Mouse (Mus musculus): Measurements from ENCODE around the gene Slc5a4b. TPM values are rescaled to one million over a fixed set of nuclear protein-coding genes. Genes with fewer than 3 reads are reported as not detected.
A peak's percentile ranks its signal among the peaks of the same experiment; 100 is the strongest.

Gene Slc5a4b
- polyA plus RNA-seq, 1 experiment from 2014 or later, result not detected

GRCm38 (mm10) chr10:76034001-76034600, 76.7 kb downstream of the Slc5a4b start:
- Histone ChIP-seq H3K27me3 (replicated peaks; ENCODE audit: control insufficient read depth, insufficient read depth, low read length) (no peaks in the 10 kb centered on the region), H3K9ac (ENCODE audit: low read length) (no peak overlapping the region), H3K9me3 (ENCODE audit: control insufficient read depth, low read length) (no peaks in the 10 kb centered on the region), H3K4me2 (ENCODE audit: low read length) (no peak overlapping the region), H3K4me1 (replicated peaks; ENCODE audit: control insufficient read depth, insufficient read depth, low read length) (0 out of 2 replicates have a peak, but pooled peaks cover 2% of the 10 kb centered on the region), H3K4me3 (ENCODE audit: low read depth, low read length) (no peak overlapping the region), H3K27ac (ENCODE audit: low read depth) (no peak overlapping the region), H3K36me3 (ENCODE audit: control insufficient read depth, insufficient read depth, low read length) (peaks cover 21% of the 10 kb centered on the region)
- no peak for ATAC-seq (replicated peaks; ENCODE audit: low FRiP score, low TSS enrichment, low read depth)
- 96% methylated on average over 8 of the region's 8 CpGs for WGBS
- peak; percentile 10 for DNase-seq (ENCODE audit: low spot score)

DNA sequence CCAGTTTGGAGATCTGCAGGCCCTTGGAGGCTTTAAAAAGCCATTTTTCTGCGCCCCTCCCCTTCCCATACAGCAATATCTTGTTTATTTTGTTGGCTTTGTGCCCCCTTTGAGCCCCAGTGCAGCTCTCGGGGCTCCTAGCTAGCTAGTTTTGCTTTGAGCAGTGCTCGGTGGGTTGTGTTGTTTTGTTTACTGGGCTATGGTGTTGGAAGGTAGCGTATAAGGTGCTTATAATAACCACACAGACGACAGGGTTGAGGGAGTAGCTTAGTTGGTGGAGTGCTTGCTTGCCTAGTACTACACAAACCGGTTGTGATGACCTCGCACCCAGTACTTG, 77.7 kb downstream of the Slc5a4b start:
- Histone ChIP-seq H3K9ac (ENCODE audit: low read length) (peak overlapping the region; percentile 94), H3K4me3 (ENCODE audit: low read depth, low read length) (peak overlapping the region; percentile 90), H3K27ac (ENCODE audit: low read depth) (peak overlapping the region; percentile 74), H3K9me3 (ENCODE audit: control insufficient read depth, low read length) (no peaks in the 10 kb centered on the region), H3K4me1 (replicated peaks; ENCODE audit: control insufficient read depth, insufficient read depth, low read length) (peaks cover 2% of the 10 kb centered on the region; the same call in 1 of the 2 replicates), H3K27me3 (replicated peaks; ENCODE audit: control insufficient read depth, insufficient read depth, low read length) (no peaks in the 10 kb centered on the region), H3K36me3 (ENCODE audit: control insufficient read depth, insufficient read depth, low read length) (peaks cover 11% of the 10 kb centered on the region), H3K4me2 (ENCODE audit: low read length) (peak overlapping the region; percentile 83)
- 13% methylated on average over 7 of the region's 7 CpGs for WGBS
- no peak for ATAC-seq (replicated peaks; ENCODE audit: low FRiP score, low TSS enrichment, low read depth)
- peak; percentile 77 for DNase-seq (ENCODE audit: low spot score)

GRCm38 (mm10) chr10:76032402-76033118, 78.2 kb downstream of the Slc5a4b start, which contains the start of gene Zfp280b:
TSS of gene Zfp280b (plus strand) at chr10:76032650.
- peak; percentile 98 for ATAC-seq (replicated peaks; ENCODE audit: low FRiP score, low TSS enrichment, low read depth)
- Histone ChIP-seq H3K9ac (ENCODE audit: low read length) (peak within 1 kb of the TSS; percentile 94), H3K36me3 (ENCODE audit: control insufficient read depth, insufficient read depth, low read length) (peaks cover 6% of the 10 kb centered on the region), H3K9me3 (ENCODE audit: control insufficient read depth, low read length) (no peaks in the 10 kb centered on the region), H3K27ac (ENCODE audit: low read depth) (peak within 1 kb of the TSS; percentile 74), H3K4me3 (ENCODE audit: low read depth, low read length) (peak within 1 kb of the TSS; percentile 90), H3K4me2 (ENCODE audit: low read length) (peak within 1 kb of the TSS; percentile 83), H3K27me3 (replicated peaks; ENCODE audit: control insufficient read depth, insufficient read depth, low read length) (no peaks in the 10 kb centered on the region), H3K4me1 (replicated peaks; ENCODE audit: control insufficient read depth, insufficient read depth, low read length) (peaks cover 2% of the 10 kb centered on the region; the same call in 1 of the 2 replicates)
- peak; percentile 96 for DNase-seq (ENCODE audit: low spot score)
- WGBS, result under 1% methylated on average over 58 of the region's 58 CpGs

GRCm38 (mm10) chr10:76031511-76032401, 79.0 kb downstream of the Slc5a4b start:
- Histone ChIP-seq H3K27me3 (replicated peaks; ENCODE audit: control insufficient read depth, insufficient read depth, low read length) (no peaks in the 10 kb centered on the region), H3K9ac (ENCODE audit: low read length) (peak overlapping the region; percentile 94)

GRCm38 (mm10) chr10:76030496-76030895, 80.3 kb downstream of the Slc5a4b start:
- Histone ChIP-seq H3K4me3 (ENCODE audit: low read depth, low read length) (no peak overlapping the region), H3K4me1 (replicated peaks; ENCODE audit: control insufficient read depth, insufficient read depth, low read length) (peaks cover 2% of the 10 kb centered on the region; the same call in 1 of the 2 replicates), H3K27ac (ENCODE audit: low read depth) (no peak overlapping the region), H3K4me2 (ENCODE audit: low read length) (no peak overlapping the region), H3K27me3 (replicated peaks; ENCODE audit: control insufficient read depth, insufficient read depth, low read length) (no peaks in the 10 kb centered on the region), H3K36me3 (ENCODE audit: control insufficient read depth, insufficient read depth, low read length) (no peaks in the 10 kb centered on the region), H3K9ac (ENCODE audit: low read length) (no peak overlapping the region), H3K9me3 (ENCODE audit: control insufficient read depth, low read length) (no peaks in the 10 kb centered on the region)
- no peak for DNase-seq (ENCODE audit: low spot score)
- WGBS, result 69% methylated on average over 5 of the region's 5 CpGs
- ATAC-seq (replicated peaks; ENCODE audit: low FRiP score, low TSS enrichment, low read depth), result no peak

More at GRCm38 (mm10) chr10:76031511-76032401, 79.0 kb downstream of the Slc5a4b start:
- peak overlapping the region; percentile 74 for H3K27ac ChIP-seq (ENCODE audit: low read depth)
- no peaks in the 10 kb centered on the region for H3K9me3 ChIP-seq (ENCODE audit: control insufficient read depth, low read length)
- ATAC-seq (replicated peaks; ENCODE audit: low FRiP score, low TSS enrichment, low read depth) (peak; percentile 70; the same call in 1 of the 2 replicates), DNase-seq (ENCODE audit: low spot score) (no peak)
- H3K4me1 ChIP-seq (replicated peaks; ENCODE audit: control insufficient read depth, insufficient read depth, low read length), result peaks cover 2% of the 10 kb centered on the region; the same call in 1 of the 2 replicates
- H3K36me3 ChIP-seq (ENCODE audit: control insufficient read depth, insufficient read depth, low read length), result no peaks in the 10 kb centered on the region
- peak overlapping the region; percentile 90 for H3K4me3 ChIP-seq (ENCODE audit: low read depth, low read length)
- peak overlapping the region; percentile 83 for H3K4me2 ChIP-seq (ENCODE audit: low read length)
- WGBS, result 53% methylated on average over 14 of the region's 14 CpGs

GRCm38 (mm10) chr10:76029276-76029675, 81.5 kb downstream of the Slc5a4b start:
- DNase-seq (ENCODE audit: low spot score) (no peak), ATAC-seq (replicated peaks; ENCODE audit: low FRiP score, low TSS enrichment, low read depth) (no peak)
- Histone ChIP-seq H3K27me3 (replicated peaks; ENCODE audit: control insufficient read depth, insufficient read depth, low read length) (no peaks in the 10 kb centered on the region), H3K4me3 (ENCODE audit: low read depth, low read length) (no peak overlapping the region), H3K36me3 (ENCODE audit: control insufficient read depth, insufficient read depth, low read length) (no peaks in the 10 kb centered on the region), H3K4me2 (ENCODE audit: low read length) (no peak overlapping the region), H3K4me1 (replicated peaks; ENCODE audit: control insufficient read depth, insufficient read depth, low read length) (peaks cover 2% of the 10 kb centered on the region; the same call in 1 of the 2 replicates), H3K27ac (ENCODE audit: low read depth) (no peak overlapping the region), H3K9me3 (ENCODE audit: control insufficient read depth, low read length) (no peaks in the 10 kb centered on the region), H3K9ac (ENCODE audit: low read length) (no peak overlapping the region)
- 80% methylated on average over 5 of the region's 5 CpGs for WGBS

GRCm38 (mm10) chr10:76028396-76028795, 82.4 kb downstream of the Slc5a4b start:
- H3K9me3 ChIP-seq (ENCODE audit: control insufficient read depth, low read length), result no peaks in the 10 kb centered on the region
- no peak overlapping the region for H3K4me2 ChIP-seq (ENCODE audit: low read length)
- ATAC-seq (replicated peaks; ENCODE audit: low FRiP score, low TSS enrichment, low read depth), result no peak
- H3K9ac ChIP-seq (ENCODE audit: low read length), result no peak overlapping the region
- H3K36me3 ChIP-seq (ENCODE audit: control insufficient read depth, insufficient read depth, low read length), result no peaks in the 10 kb centered on the region
- DNase-seq (ENCODE audit: low spot score), result no peak
- 59% methylated on average over 9 of the region's 9 CpGs for WGBS
- H3K27ac ChIP-seq (ENCODE audit: low read depth), result no peak overlapping the region
- no peak overlapping the region for H3K4me3 ChIP-seq (ENCODE audit: low read depth, low read length)
- H3K27me3 ChIP-seq (replicated peaks; ENCODE audit: control insufficient read depth, insufficient read depth, low read length), result no peaks in the 10 kb centered on the region
- H3K4me1 ChIP-seq (replicated peaks; ENCODE audit: control insufficient read depth, insufficient read depth, low read length), result peaks cover 2% of the 10 kb centered on the region; the same call in 1 of the 2 replicates

DNA sequence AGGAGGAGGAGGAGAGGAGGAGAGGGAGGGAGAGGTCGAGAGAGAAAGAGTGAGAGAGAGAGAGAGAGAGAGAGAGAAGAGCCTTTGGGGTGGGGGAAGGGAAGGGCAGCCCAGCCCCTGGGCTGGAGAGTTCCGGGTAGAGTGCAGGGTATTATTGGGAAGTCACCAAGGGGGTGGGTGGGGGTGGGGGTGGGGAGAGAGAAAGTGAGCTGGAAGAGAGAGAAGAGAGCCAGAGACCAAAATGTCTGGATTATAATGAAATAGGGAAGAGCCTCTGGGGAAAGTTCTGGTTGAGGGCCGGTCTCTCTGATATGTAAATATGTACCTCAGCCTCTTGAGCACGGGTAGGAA, 82.8 kb downstream of the Slc5a4b start:
- Histone ChIP-seq H3K9me3 (ENCODE audit: control insufficient read depth, low read length) (no peaks in the 10 kb centered on the region), H3K9ac (ENCODE audit: low read length) (no peak overlapping the region), H3K27ac (ENCODE audit: low read depth) (no peak overlapping the region), H3K4me1 (replicated peaks; ENCODE audit: control insufficient read depth, insufficient read depth, low read length) (peaks cover 2% of the 10 kb centered on the region; the same call in 1 of the 2 replicates), H3K36me3 (ENCODE audit: control insufficient read depth, insufficient read depth, low read length) (no peaks in the 10 kb centered on the region), H3K4me3 (ENCODE audit: low read depth, low read length) (no peak overlapping the region), H3K4me2 (ENCODE audit: low read length) (no peak overlapping the region), H3K27me3 (replicated peaks; ENCODE audit: control insufficient read depth, insufficient read depth, low read length) (no peaks in the 10 kb centered on the region)
- WGBS, result 11% methylated on average over 4 of the region's 4 CpGs
- no peak for ATAC-seq (replicated peaks; ENCODE audit: low FRiP score, low TSS enrichment, low read depth)
- no peak for DNase-seq (ENCODE audit: low spot score)

Measured in intestine, embryonic 14.5 days (tissue).